Mouse (Mus musculus) stomach, embryonic 16.5 days (tissue): ENCODE results near the gene Zic2. TPM values are rescaled to one million over a fixed set of nuclear protein-coding genes. Genes with fewer than 3 reads are reported as not detected.

Experiments used
- ATAC-seq: fragments of 200-750 bp; cut with Nextera tagmentation; 2 replicates; pipeline ENCODE4 v1.8.0; 2017; ENCODE audit warnings: moderate number of reproducible peaks, moderate TSS enrichment; ENCODE audit not compliant: insufficient read depth, low FRiP score
- H3K27ac ChIP-seq: fragments of 300-500 bp; sonication (generic); 2 replicates; pipeline ENCODE4 v1.5.1; 2014; ENCODE audit warnings: low read length
- H3K27me3 ChIP-seq: fragments of 300-500 bp; sonication (generic); 2 replicates; pipeline ENCODE4 v1.6.1; 2014; ENCODE audit warnings: low read length, control low read depth, mixed read lengths; ENCODE audit not compliant: control insufficient read depth, insufficient read depth
- H3K36me3 ChIP-seq: fragments of 300-500 bp; sonication (generic); 2 replicates; pipeline ENCODE4 v1.6.1; 2014; ENCODE audit warnings: low read length; ENCODE audit not compliant: control insufficient read depth, insufficient read depth
- H3K4me1 ChIP-seq: fragments of 300-500 bp; sonication (generic); 2 replicates; pipeline ENCODE4 v1.6.1; 2014; ENCODE audit warnings: low read length, control low read depth, mixed read lengths; ENCODE audit not compliant: control insufficient read depth, insufficient read depth
- H3K4me2 ChIP-seq: fragments of 300-500 bp; sonication (generic); 2 replicates; pipeline ENCODE4 v1.6.1; 2014; ENCODE audit warnings: low read depth, low read length, mixed read lengths
- H3K4me3 ChIP-seq: fragments of 300-500 bp; sonication (generic); replicated peaks from 2 replicates; pipeline ENCODE4 v1.5.1; 2014; ENCODE audit warnings: mild to moderate bottlenecking, low read length
- H3K9ac ChIP-seq: fragments of 300-500 bp; sonication (generic); 2 replicates; pipeline ENCODE4 v1.6.1; 2014; ENCODE audit warnings: low read length
- H3K9me3 ChIP-seq: fragments of 300-500 bp; sonication (generic); replicated peaks from 2 replicates; pipeline ENCODE4 v1.6.1; 2016; ENCODE audit warnings: low read length, control low read depth; ENCODE audit not compliant: control insufficient read depth
- WGBS: fragments of 180-500 bp; shearing (Covaris S2); extraction: QIAGEN DNeasy Blood & Tissue Kit; methylation state at CpG from one replicate; pipeline ENCODE4 v1.1.7; 2014; 5-methylcytosine and 5-hydroxymethylcytosine counted together
- polyA plus RNA-seq: library from polyadenylated mRNA; unstranded; fragments of >200 nt; fragmentation: Nextera tagmentation; extraction: Ambion mirVana; gene quantifications from 2 replicates; pipeline ENCODE4 v1.2.1, GENCODE M21; 2015

Zic2 gene
- not detected in 2 replicates for polyA plus RNA-seq

DNA sequence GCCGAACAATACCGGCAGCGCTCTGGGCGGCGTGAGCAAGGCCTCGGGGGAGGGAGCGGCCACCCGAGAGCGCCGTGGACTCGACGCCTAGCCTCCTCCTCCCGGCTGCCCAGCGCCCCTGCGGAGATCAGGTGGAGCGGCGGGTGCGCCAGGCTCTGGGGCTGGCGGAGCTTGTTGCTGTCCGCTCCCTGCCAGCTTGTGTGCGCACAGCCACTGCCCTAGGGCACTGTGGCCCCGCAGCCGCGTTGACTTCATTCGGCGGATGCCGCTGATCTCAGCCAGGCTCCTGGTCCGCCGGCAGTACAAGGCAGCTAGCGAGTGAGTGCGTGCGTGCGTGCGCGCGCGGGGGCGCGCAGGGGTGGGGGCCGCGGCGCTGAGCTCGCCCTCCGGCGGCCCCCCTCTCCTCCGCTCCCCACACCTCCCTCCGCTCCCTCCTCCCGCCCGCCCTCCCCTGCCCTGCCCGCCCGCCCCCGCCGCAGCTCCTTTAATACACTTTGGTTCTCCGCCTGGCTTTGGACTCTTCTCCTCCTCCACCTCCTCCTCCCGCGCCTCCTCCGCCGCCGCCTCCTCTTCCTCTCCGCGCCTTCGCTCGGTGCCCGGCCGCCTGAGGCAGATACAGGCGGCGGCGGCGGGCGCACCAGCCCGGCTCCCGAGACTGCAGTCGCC is at the start of gene Zic2:
Gene Zic2, plus strand, starts transcription at position 545 of the 666 bp plus-strand sequence.
- Histone ChIP-seq H3K4me3 (peak within 1 kb of the TSS; percentile 41), H3K4me2 (peak within 1 kb of the TSS; percentile 57), H3K36me3 (no peaks in the 10 kb centered on the region), H3K4me1 (peaks cover 11% of the 10 kb centered on the region), H3K9ac (no peak within 1 kb of the TSS), H3K27ac (no peak within 1 kb of the TSS), H3K9me3 (no peaks in the 10 kb centered on the region), H3K27me3 (peaks cover 78% of the 10 kb centered on the region)
- WGBS, result under 1% methylated on average over 52 of the region's 73 CpGs
- no peak; the same call in 1 of the 2 replicates for ATAC-seq

DNA sequence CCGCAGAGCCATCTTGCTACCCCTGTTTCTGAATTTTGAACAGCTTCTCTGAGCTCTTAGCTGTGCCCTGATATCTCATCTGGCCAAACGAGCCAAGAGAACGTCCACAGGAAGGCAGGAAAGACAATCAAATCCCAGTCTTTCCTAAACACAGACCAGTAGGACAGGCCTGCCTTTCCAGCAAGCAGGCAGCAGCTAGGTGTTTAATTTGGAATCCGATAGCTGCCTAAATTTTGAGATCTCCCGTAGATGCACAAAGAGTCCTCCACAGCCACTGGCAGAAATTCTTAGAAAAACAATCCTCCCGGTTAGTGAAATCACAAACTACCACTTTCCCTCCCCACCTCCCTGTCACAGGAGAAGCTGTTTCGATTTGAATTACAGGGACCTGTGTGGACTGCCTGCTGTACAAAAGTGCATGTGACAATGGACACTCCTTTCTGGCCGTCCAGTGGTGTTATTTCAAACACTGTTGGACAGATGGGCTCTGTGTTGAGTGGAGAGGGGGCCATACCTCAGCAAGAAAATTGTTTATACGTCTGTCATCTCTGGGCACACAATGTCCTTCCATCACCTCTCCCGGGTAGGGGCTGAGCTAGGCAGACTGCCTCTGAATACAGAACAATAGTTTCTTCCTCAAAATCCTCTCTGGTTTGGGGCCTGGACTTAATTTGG is 48.6 kb upstream of the Zic2 start:
- 38% methylated on average over 10 of the region's 10 CpGs for WGBS
- no peak overlapping the region for H3K27ac ChIP-seq
- H3K4me3 ChIP-seq, result no peak overlapping the region
- H3K36me3 ChIP-seq, result no peaks in the 10 kb centered on the region
- no peaks in the 10 kb centered on the region for H3K9me3 ChIP-seq
- no peak for ATAC-seq
- no peaks in the 10 kb centered on the region for H3K4me1 ChIP-seq
- H3K27me3 ChIP-seq, result no peaks in the 10 kb centered on the region
- H3K4me2 ChIP-seq, result no peak overlapping the region
- no peak overlapping the region for H3K9ac ChIP-seq

DNA sequence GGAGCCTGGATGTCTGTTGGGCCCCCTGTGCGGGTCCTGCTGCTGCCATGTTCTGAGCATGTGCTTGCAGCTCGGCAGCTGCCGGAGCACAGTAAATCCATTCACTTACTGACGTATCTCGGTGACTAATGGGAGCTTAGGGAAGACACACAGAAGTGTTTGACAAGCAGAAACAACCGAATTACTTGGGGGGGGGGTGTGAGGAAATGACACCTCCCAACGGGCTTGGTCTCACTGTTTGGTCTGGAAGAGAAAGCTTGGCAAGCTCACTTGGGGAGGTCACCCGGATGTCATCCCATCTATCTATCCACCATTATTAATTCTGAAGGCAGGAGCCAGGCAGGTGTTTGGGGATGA is 48.1 kb upstream of the Zic2 start:
- WGBS, result 27% methylated on average over 8 of the region's 8 CpGs
- no peak overlapping the region for H3K27ac ChIP-seq
- no peak overlapping the region for H3K4me2 ChIP-seq
- no peaks in the 10 kb centered on the region for H3K36me3 ChIP-seq
- ATAC-seq, result no peak
- H3K4me1 ChIP-seq, result no peaks in the 10 kb centered on the region
- H3K9me3 ChIP-seq, result no peaks in the 10 kb centered on the region
- H3K4me3 ChIP-seq, result no peak overlapping the region
- no peak overlapping the region for H3K9ac ChIP-seq
- no peaks in the 10 kb centered on the region for H3K27me3 ChIP-seq

DNA sequence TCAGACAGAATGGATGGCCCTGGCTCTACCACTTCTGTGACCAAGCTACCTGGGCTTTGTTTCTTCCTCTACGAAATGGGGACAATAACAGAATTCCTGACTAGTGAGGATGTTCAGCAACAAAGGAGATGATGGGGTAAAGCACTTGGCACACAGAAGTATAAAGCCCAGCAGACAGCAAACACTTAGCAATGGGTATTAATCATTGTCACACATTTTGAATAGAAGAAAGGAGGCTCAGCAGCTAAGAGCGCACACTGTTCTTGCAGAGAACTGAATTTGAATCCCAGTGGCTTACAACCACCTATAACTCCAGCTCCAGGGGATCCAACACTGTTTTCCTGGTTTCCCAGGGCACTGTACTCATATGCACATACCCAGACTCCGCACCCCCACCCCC is 47.6 kb upstream of the Zic2 start:
- Histone ChIP-seq H3K4me3 (no peak overlapping the region), H3K9me3 (no peaks in the 10 kb centered on the region), H3K27ac (no peak overlapping the region), H3K4me2 (no peak overlapping the region), H3K36me3 (no peaks in the 10 kb centered on the region), H3K9ac (no peak overlapping the region), H3K4me1 (no peaks in the 10 kb centered on the region), H3K27me3 (no peaks in the 10 kb centered on the region)
- ATAC-seq, result no peak
- WGBS, result 66% methylated on average over 3 of the region's 3 CpGs

DNA sequence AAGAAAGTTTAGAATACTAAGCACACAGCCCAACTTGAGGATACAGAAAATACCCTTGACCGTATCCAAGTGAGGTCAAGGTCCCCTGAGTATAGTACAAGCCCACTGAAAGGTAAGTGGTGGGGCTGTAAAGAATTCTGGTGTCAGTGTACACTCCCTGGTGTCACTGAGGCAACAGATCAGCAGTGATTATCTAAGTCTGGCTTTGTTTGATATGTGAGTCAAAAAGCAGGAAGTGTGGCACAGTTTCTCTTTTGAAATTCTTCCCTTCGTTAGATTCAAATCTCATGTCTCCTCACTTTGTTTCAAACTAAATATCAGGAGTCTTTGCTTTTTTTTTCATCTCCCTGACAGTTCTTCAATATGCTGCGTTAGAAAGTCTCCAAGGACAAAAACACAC is 42.7 kb upstream of the Zic2 start:
- 52% methylated on average over 3 of the region's 3 CpGs for WGBS
- no peak overlapping the region for H3K9ac ChIP-seq
- no peak overlapping the region for H3K27ac ChIP-seq
- no peak overlapping the region for H3K4me2 ChIP-seq
- H3K4me1 ChIP-seq, result no peaks in the 10 kb centered on the region
- ATAC-seq, result no peak
- no peaks in the 10 kb centered on the region for H3K27me3 ChIP-seq
- no peaks in the 10 kb centered on the region for H3K36me3 ChIP-seq
- H3K4me3 ChIP-seq, result no peak overlapping the region
- no peaks in the 10 kb centered on the region for H3K9me3 ChIP-seq

DNA sequence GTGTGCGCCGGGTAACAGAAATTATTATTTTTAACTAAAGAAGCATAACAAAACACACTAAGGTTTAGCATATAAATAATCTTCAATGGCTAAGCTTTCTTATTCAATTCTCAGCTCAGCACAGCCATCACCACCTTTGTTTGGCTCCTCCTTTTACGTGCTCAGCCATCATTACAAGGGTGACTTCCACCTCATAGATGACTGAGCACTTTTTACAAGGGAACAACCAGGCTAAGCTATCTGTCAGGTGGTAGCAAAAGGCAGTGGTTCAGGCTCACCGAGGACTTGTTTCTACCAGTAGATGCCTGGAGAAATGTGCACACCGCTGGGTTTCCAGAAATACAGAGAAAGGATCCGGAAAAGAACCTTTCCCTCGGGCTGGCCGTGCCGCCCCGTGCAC is 41.2 kb upstream of the Zic2 start:
- H3K4me3 ChIP-seq, result no peak overlapping the region
- H3K9me3 ChIP-seq, result no peaks in the 10 kb centered on the region
- no peaks in the 10 kb centered on the region for H3K27me3 ChIP-seq
- no peak overlapping the region for H3K4me2 ChIP-seq
- no peak for ATAC-seq
- no peaks in the 10 kb centered on the region for H3K36me3 ChIP-seq
- H3K9ac ChIP-seq, result no peak overlapping the region
- no peak overlapping the region for H3K27ac ChIP-seq
- 88% methylated on average over 10 of the region's 10 CpGs for WGBS
- no peaks in the 10 kb centered on the region for H3K4me1 ChIP-seq

DNA sequence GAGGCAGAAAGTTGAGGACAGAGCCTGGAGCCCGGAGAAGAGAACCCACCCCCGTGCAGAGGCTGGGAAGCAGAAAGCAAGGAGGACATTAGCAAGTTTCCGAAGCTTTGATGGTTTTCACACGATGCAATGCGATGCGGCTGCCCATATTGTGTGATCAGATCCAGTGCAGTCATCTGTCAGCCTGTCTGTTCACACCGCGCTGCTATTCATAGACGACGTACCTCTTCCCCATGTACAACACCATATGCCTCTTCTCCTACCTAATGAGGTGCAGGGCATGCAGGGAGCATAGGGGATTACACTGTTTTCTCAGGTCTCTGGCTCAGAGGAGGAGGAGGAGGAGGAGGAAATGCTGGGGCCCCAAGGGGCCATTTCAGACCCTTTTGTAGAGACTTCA is 38.4 kb upstream of the Zic2 start:
- Histone ChIP-seq H3K4me3 (no peak overlapping the region), H3K9ac (no peak overlapping the region), H3K27ac (no peak overlapping the region), H3K27me3 (no peaks in the 10 kb centered on the region), H3K4me2 (no peak overlapping the region), H3K9me3 (no peaks in the 10 kb centered on the region), H3K36me3 (no peaks in the 10 kb centered on the region), H3K4me1 (no peaks in the 10 kb centered on the region)
- 76% methylated on average over 10 of the region's 10 CpGs for WGBS
- ATAC-seq, result no peak

DNA sequence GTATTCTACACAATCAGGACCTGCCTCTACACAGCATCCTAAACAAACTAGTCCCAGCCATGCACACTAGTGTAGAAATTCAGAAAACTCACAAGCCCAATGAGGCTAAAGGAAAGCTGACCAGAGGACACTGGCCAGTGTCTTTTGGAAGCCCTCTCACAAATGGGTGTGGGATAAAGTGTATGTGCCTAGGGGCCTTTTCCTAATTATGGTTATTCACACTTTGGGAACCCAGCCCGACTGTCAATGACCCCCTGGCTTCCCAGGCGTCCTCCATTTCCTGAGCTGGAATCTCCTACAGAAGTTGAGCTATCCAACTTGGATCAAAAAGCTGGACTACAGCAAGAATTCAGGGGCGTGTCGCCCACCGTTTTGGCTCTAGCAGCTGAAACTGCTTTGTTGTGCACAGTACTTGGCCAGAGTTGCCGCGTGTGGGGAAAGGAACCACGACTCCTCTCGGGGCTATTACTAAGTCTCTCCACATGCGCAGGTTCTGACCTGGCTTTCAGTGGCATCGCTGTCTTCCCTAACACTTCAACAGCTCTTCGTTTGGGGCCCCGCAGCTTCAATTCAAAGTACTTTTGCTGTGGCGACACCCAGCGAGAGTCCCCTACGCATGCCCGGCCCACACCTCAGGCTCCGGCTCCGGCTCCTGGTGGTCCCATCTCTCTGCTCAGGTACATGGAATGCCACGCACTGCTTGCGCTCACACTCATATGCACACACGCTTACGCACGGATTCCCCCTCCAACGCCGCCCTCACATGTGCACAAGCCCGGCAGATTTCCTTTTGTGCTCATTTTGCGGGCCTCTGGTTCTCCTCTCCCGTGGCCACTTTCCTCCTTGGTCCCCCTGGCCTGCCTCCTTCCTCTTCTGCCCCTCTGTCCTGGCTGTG is 25.4 kb upstream of the Zic2 start:
- no peaks in the 10 kb centered on the region for H3K36me3 ChIP-seq
- ATAC-seq, result no peak

More for the DNA sequence above, 25.4 kb upstream of the Zic2 start:
- no peaks in the 10 kb centered on the region for H3K9me3 ChIP-seq
- H3K4me3 ChIP-seq, result peak overlapping the region; percentile 38
- WGBS, result 6% methylated on average over 29 of the region's 29 CpGs
- H3K9ac ChIP-seq, result no peak overlapping the region
- H3K27ac ChIP-seq, result no peak overlapping the region
- peaks cover 6% of the 10 kb centered on the region for H3K4me1 ChIP-seq
- H3K4me2 ChIP-seq, result peak overlapping the region; percentile 64
- H3K27me3 ChIP-seq, result peaks cover 68% of the 10 kb centered on the region
